Mouse (Mus musculus): Measurements from ENCODE around the gene Cd59b. TPM values are rescaled to one million over a fixed set of nuclear protein-coding genes. Genes with fewer than 3 reads are reported as not detected.
A peak's percentile ranks its signal among the peaks of the same experiment; 100 is the strongest.

Gene Cd59b
- polyA plus RNA-seq, 1 experiment from 2014 or later, result 2.0 TPM

DNA sequence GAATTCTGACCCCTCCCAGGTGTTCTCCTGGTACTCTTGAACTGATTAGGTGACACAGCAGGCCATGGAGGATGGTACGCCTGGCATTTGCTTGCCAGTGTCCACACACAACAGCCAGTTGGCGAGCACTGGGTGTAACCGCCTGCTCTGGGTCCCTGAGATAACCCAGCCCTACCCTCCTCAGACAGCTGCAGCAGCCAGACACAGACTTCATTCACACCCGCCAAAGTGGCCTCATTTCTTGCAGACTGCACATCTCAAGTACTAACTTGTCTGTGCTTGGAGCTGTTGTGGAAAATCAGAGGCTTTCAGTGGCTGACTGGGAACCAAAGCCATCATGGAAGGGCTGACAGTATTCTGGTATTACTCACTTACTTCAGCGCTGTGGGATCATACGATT, 60.5 kb downstream of the Cd59b start:
- Histone ChIP-seq H3K36me3 (ENCODE audit: control insufficient read depth, insufficient read depth, low read length) (no peaks in the 10 kb centered on the region), H3K4me1 (ENCODE audit: control insufficient read depth, insufficient read depth, low read length) (no peaks in the 10 kb centered on the region), H3K4me2 (ENCODE audit: low read depth, low read length) (no peak overlapping the region), H3K9ac (replicated peaks; ENCODE audit: low read depth, low read length) (no peak overlapping the region), H3K9me3 (ENCODE audit: control insufficient read depth, low read length) (no peaks in the 10 kb centered on the region), H3K27ac (ENCODE audit: low read depth, low read length) (no peak overlapping the region), H3K27me3 (ENCODE audit: control insufficient read depth, insufficient read depth, low read length) (no peaks in the 10 kb centered on the region), H3K4me3 (ENCODE audit: low read depth, low read length) (no peak overlapping the region)
- no peak for ATAC-seq (ENCODE audit: low read depth)
- 88% methylated on average over 6 of the region's 6 CpGs for WGBS

DNA sequence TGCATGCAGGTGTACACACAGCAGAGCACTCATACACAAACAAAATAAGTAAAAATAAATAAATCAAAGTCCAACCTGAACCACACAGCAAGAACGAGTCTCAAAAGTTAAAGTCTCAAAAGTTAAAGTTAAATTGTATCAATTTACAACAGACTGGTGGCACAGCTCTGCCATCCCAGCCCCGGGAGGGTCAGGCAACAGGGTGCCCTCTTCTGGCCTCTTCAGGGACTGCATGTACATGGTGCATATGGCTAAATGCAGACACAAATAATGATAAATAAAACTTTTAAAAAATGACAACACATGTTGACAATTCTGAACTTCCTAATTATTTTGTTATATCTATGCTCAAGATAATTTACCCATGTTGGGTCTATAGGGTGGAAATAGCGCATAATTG, 61.3 kb downstream of the Cd59b start:
- Histone ChIP-seq H3K27ac (ENCODE audit: low read depth, low read length) (no peak overlapping the region), H3K4me1 (ENCODE audit: control insufficient read depth, insufficient read depth, low read length) (no peaks in the 10 kb centered on the region), H3K4me3 (ENCODE audit: low read depth, low read length) (no peak overlapping the region), H3K9ac (replicated peaks; ENCODE audit: low read depth, low read length) (no peak overlapping the region), H3K27me3 (ENCODE audit: control insufficient read depth, insufficient read depth, low read length) (no peaks in the 10 kb centered on the region), H3K4me2 (ENCODE audit: low read depth, low read length) (no peak overlapping the region), H3K9me3 (ENCODE audit: control insufficient read depth, low read length) (no peaks in the 10 kb centered on the region), H3K36me3 (ENCODE audit: control insufficient read depth, insufficient read depth, low read length) (no peaks in the 10 kb centered on the region)
- ATAC-seq (ENCODE audit: low read depth), result no peak
- 63% methylated on average over 3 of the region's 3 CpGs for WGBS

DNA sequence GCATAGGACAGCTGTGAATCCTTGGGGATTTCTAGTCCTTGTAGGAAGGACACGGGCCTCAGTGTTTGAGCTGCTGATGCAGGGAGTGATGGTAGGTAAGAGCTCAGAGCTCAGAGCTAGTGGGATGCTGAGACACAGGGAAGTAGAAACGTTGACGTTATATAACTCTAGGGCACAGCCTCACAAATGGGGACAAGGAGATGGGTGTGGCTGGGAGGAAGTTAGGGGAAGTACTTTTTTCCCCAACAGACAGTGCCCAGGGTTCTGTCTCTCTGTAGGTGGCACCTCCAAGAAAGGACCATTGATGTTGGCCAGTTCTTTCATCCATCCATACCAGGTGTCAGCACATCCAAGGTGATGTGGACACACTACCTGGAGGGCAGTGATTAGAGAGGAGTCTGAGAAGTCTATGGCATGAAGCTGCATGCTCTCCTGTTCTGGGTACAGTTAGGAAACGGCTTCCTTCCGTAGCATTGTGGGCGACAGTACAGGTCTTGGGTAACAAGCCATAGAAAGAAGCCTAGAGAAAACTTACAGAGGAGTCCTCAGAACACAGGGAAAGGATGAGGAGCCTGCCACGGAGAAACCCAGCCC, 62.7 kb downstream of the Cd59b start:
- Histone ChIP-seq H3K4me1 (ENCODE audit: control insufficient read depth, insufficient read depth, low read length) (no peaks in the 10 kb centered on the region), H3K4me2 (ENCODE audit: low read depth, low read length) (no peak overlapping the region), H3K27me3 (ENCODE audit: control insufficient read depth, insufficient read depth, low read length) (no peaks in the 10 kb centered on the region), H3K27ac (ENCODE audit: low read depth, low read length) (no peak overlapping the region), H3K9ac (replicated peaks; ENCODE audit: low read depth, low read length) (no peak overlapping the region), H3K36me3 (ENCODE audit: control insufficient read depth, insufficient read depth, low read length) (no peaks in the 10 kb centered on the region), H3K9me3 (ENCODE audit: control insufficient read depth, low read length) (no peaks in the 10 kb centered on the region), H3K4me3 (ENCODE audit: low read depth, low read length) (no peak overlapping the region)
- 79% methylated on average over 7 of the region's 7 CpGs for WGBS
- ATAC-seq (ENCODE audit: low read depth), result no peak

DNA sequence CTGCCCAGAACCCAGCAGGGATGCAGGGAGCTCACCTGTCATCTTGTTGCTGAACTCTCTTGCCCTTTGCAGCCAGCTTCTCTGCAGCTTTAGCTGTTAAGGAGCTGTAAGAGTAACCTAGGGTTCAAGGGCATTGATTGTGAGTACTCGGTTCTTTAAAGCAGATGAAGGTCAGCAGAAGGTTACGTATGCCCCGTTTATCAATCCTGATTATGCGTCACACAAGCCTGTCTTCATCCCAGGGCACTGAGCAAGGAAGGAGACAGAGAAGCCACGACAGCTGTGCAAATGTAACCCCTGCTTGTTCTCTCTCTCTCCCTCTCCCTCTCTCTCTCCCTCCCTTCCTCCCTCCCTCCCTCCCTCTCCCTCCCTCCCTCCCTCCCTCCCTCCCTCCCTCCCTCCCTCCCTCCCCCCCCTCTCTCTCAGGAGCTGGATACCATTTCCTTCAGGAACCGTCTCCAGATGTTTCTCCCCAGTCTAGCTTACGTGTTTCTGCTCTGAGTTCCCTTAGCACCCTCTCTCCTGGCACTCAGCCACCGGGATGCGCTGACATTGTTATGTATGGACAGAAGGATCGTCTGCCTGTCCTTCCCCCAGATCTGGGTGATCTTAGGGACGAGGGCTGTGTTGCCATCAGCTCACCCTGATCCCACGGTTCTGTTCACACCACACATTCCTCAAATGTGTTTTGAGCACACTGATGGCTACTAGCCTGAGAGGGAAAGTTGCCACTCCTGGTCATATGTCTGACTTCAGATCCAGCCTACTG, 63.6 kb downstream of the Cd59b start:
- no peak for ATAC-seq (ENCODE audit: low read depth)
- no peak overlapping the region for H3K9ac ChIP-seq (replicated peaks; ENCODE audit: low read depth, low read length)
- no peak overlapping the region for H3K4me2 ChIP-seq (ENCODE audit: low read depth, low read length)
- no peaks in the 10 kb centered on the region for H3K9me3 ChIP-seq (ENCODE audit: control insufficient read depth, low read length)
- H3K4me3 ChIP-seq (ENCODE audit: low read depth, low read length), result no peak overlapping the region
- WGBS, result 39% methylated on average over 12 of the region's 12 CpGs
- H3K4me1 ChIP-seq (ENCODE audit: control insufficient read depth, insufficient read depth, low read length), result no peaks in the 10 kb centered on the region
- H3K27me3 ChIP-seq (ENCODE audit: control insufficient read depth, insufficient read depth, low read length), result no peaks in the 10 kb centered on the region
- no peak overlapping the region for H3K27ac ChIP-seq (ENCODE audit: low read depth, low read length)
- H3K36me3 ChIP-seq (ENCODE audit: control insufficient read depth, insufficient read depth, low read length), result no peaks in the 10 kb centered on the region

DNA sequence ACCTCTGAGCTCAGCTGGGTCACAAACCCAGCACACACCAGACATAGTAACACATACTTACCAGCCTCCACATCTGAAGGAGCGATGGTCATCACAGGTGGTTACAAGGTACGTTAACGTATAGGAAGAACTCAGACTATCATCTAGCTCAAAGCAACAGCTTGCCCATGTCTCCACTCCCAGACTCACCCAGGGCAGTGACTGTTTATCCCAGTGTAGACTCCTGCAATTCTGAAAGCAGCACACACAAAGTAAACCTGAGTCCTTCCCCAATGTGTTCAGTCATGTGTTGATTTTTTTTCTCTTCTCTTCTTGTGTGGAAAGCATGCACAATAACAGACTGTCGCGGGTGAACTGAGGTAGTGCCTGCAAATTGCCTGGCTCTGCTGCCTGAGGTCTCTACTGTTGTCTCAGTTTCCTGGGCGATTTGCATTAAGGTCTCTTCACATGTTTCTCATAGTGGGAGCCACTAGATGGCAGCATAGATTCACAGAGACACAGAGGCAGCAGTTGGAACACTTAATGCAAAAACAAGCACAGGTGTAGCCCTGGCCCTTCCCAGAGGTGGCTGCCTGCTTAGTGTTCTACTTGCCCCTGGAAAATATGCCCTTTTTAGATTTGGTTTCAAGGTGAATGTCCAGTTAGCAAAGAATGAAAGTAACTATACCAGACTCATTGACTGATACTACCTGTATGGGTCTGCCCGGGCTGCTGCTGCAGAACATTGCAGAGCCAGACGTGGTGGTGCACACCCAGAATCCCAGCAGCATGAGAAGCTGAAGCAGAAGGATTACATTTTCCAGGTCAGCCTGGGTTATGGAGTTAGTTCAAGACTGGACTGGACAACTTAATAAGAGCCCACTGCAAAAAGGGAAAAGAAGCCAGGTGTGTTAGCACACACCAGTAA, 64.8 kb downstream of the Cd59b start:
- H3K9me3 ChIP-seq (ENCODE audit: control insufficient read depth, low read length), result no peaks in the 10 kb centered on the region
- no peak overlapping the region for H3K4me3 ChIP-seq (ENCODE audit: low read depth, low read length)
- ATAC-seq (ENCODE audit: low read depth), result peak; percentile 83
- no peaks in the 10 kb centered on the region for H3K27me3 ChIP-seq (ENCODE audit: control insufficient read depth, insufficient read depth, low read length)
- no peak overlapping the region for H3K4me2 ChIP-seq (ENCODE audit: low read depth, low read length)
- 51% methylated on average over 8 of the region's 8 CpGs for WGBS
- H3K27ac ChIP-seq (ENCODE audit: low read depth, low read length), result no peak overlapping the region
- H3K9ac ChIP-seq (replicated peaks; ENCODE audit: low read depth, low read length), result no peak overlapping the region
- no peaks in the 10 kb centered on the region for H3K4me1 ChIP-seq (ENCODE audit: control insufficient read depth, insufficient read depth, low read length)
- H3K36me3 ChIP-seq (ENCODE audit: control insufficient read depth, insufficient read depth, low read length), result no peaks in the 10 kb centered on the region

DNA sequence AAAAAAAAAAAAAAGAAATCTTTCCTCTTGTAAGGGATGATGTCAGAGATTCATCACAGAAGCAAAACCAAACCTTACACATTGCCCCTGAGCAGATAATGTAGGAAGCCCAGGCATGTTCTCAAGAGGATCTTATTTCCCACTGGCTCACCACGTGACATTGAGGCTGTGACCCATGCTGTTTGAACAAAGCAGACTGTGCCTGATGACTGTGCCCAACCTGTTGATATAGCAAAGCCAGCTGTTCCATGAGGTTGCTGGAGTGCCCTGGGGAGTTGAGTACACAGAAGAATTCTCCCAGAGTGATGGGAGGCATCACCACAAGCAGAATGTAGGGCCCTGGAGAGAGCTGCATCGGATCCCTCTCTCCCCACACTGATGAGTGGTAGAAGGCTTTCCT, 66.3 kb downstream of the Cd59b start:
- no peak overlapping the region for H3K27ac ChIP-seq (ENCODE audit: low read depth, low read length)
- H3K9me3 ChIP-seq (ENCODE audit: control insufficient read depth, low read length), result no peaks in the 10 kb centered on the region
- H3K4me1 ChIP-seq (ENCODE audit: control insufficient read depth, insufficient read depth, low read length), result no peaks in the 10 kb centered on the region
- no peaks in the 10 kb centered on the region for H3K27me3 ChIP-seq (ENCODE audit: control insufficient read depth, insufficient read depth, low read length)
- no peak overlapping the region for H3K4me2 ChIP-seq (ENCODE audit: low read depth, low read length)
- no peak for ATAC-seq (ENCODE audit: low read depth)
- WGBS, result 50% methylated on average over 2 of the region's 2 CpGs
- no peak overlapping the region for H3K4me3 ChIP-seq (ENCODE audit: low read depth, low read length)
- no peak overlapping the region for H3K9ac ChIP-seq (replicated peaks; ENCODE audit: low read depth, low read length)
- no peaks in the 10 kb centered on the region for H3K36me3 ChIP-seq (ENCODE audit: control insufficient read depth, insufficient read depth, low read length)

Other genes with a start within 250 kb of the Cd59b start
- gene Lmo2, start 111.9 kb upstream of the Cd59b start, polyA plus RNA-seq (2014; fragmentation: Nextera tagmentation; extraction: Ambion mirVana), result 64.2 and 68.0 TPM in 2 replicates
- 74.0 and 82.5 TPM in 2 replicates for gene Fbxo3, start 42.1 kb upstream of the Cd59b start, polyA plus RNA-seq (2014; fragmentation: Nextera tagmentation; extraction: Ambion mirVana)
- 2.2 and 3.3 TPM in 2 replicates for gene 4931422A03Rik, start 41.5 kb upstream of the Cd59b start, polyA plus RNA-seq (2014; fragmentation: Nextera tagmentation; extraction: Ambion mirVana)
- not detected in 2 replicates for gene Gm10912, start 4.0 kb upstream of the Cd59b start, polyA plus RNA-seq (2014; fragmentation: Nextera tagmentation; extraction: Ambion mirVana)
- not detected in 2 replicates for gene Gm10799, start 1.3 kb upstream of the Cd59b start, polyA plus RNA-seq (2014; fragmentation: Nextera tagmentation; extraction: Ambion mirVana)
- 14.9 and 19.1 TPM in 2 replicates for gene Cd59a, start 26.0 kb downstream of the Cd59b start, polyA plus RNA-seq (2014; fragmentation: Nextera tagmentation; extraction: Ambion mirVana)
- gene A930018P22Rik, start 52.9 kb downstream of the Cd59b start, polyA plus RNA-seq (2014; fragmentation: Nextera tagmentation; extraction: Ambion mirVana), result not detected in 2 replicates

All from neural tube, embryonic 14.5 days (tissue).